Mouse (Mus musculus): ENCODE results near the gene 1600012H06Rik.
"Not testable (repeated sequence)": the region's sequence is repeated elsewhere in the genome, so short reads cannot be mapped to it uniquely, and the experiment has no call there.

DNA sequence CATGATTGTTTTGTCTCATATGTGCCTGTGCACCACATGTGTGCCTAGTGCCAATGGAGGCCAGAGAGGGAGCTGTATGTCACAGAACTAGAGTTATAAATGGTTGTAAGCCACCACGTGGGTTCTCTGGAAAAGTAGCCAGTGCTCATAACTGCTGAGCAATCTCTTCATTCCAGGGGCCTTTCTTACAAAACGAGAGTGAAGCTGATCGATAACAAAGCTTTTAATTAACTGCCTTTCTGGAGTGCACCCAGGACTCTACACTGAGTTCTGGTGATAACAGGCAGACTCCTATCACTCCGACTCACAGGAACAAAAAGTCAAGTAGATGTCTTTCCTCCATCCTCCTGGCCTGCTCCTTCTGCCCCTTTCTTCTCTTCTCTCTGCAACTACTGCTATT lies 57.1 kb downstream of the 1600012H06Rik start:
- not testable (repeated sequence) for TF ChIP-seq GATA1, TAL1 (IDR thresholded peaks at IDR 0.05; ENCODE audit: low read length)

Measured in erythroblast, embryonic 14.5 days (primary cell).